In the genomic region with DNA sequence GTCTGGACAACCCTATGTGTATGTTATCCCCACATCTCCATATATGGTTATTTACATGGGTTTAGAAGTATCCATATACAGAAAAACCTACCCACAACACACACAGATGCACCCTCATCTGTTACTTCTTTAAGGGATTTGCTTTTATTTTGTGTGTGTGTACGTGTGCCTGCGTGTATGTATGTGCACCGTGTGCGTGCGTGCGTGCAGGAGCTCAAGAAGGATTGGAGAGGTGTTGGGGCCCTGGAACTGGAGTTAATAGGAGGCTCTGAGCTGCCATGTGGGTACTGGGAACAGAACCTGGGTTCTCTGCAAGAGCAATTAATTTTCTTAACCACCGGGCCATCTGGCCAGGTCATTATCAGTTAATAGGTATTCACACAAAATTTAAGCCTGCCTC, we compare ENCODE assay signal across 8 mouse cellular contexts. TPM values are rescaled to one million over a fixed set of nuclear protein-coding genes. Genes with fewer than 3 reads are reported as not detected.
DNase-seq lines count a peak whose midpoint lies in the region; ATAC-seq and TF ChIP-seq lines count a peak whose summit lies in the region.

No protein-coding gene starts in this region.

- WGBS in heart, embryonic 10.5 days: 73% methylated on average over 7 of the region's 7 CpGs
- 81% methylated on average over 7 of the region's 7 CpGs for WGBS in forebrain, embryonic 12.5 days
- 61% methylated on average over 7 of the region's 7 CpGs for WGBS in liver, embryonic 13.5 days (ENCODE audit: insufficient replicate concordance)

- peaks cover 18% of the 10 kb centered on the region for H3K4me1 ChIP-seq in heart, embryonic 10.5 days
- peaks cover 16% of the 10 kb centered on the region for H3K4me1 ChIP-seq in forebrain, embryonic 12.5 days
- H3K4me1 ChIP-seq in liver, embryonic 13.5 days (replicated peaks): peaks cover 46% of the 10 kb centered on the region

- peaks cover 33% of the 10 kb centered on the region for H3K36me3 ChIP-seq in heart, embryonic 10.5 days
- H3K36me3 ChIP-seq in C2C12 (ENCODE audit: control insufficient read depth, insufficient read depth): peaks cover 9% of the 10 kb centered on the region
- H3K36me3 ChIP-seq in forebrain, embryonic 12.5 days (replicated peaks): peaks cover 23% of the 10 kb centered on the region
- peaks cover 26% of the 10 kb centered on the region for H3K36me3 ChIP-seq in liver, embryonic 13.5 days

- H3K27me3 ChIP-seq in heart, embryonic 10.5 days (ENCODE audit: insufficient read depth, poor library complexity, severe bottlenecking): no peaks in the 10 kb centered on the region
- H3K27me3 ChIP-seq in C2C12 (ENCODE audit: control insufficient read depth, insufficient read depth, insufficient read length): no peaks in the 10 kb centered on the region
- no peaks in the 10 kb centered on the region for H3K27me3 ChIP-seq in forebrain, embryonic 12.5 days
- no peaks in the 10 kb centered on the region for H3K27me3 ChIP-seq in liver, embryonic 13.5 days

- H3K79me3 ChIP-seq in C2C12 (ENCODE audit: low read depth): peaks cover 13% of the 10 kb centered on the region

- no peak for DNase-seq in heart, embryonic 10.5 days (ENCODE audit: low spot score)
- DNase-seq in heart, adult 18-20 months: no peak
- DNase-seq in liver, embryonic 13.5 days: no peak
- DNase-seq in ovary, postnatal 36 days (ENCODE audit: low spot score): no peak
- DNase-seq in ovary, postnatal 14 days (ENCODE audit: low spot score): no peak
- no peak for DNase-seq in thymus, postnatal 36 days

- H3K79me2 ChIP-seq in C2C12 (ENCODE audit: control insufficient read depth, insufficient read depth): peaks cover 63% of the 10 kb centered on the region

- H3K4me3 ChIP-seq in heart, embryonic 10.5 days: peak overlapping the region; percentile 79
- H3K4me3 ChIP-seq in C2C12 (ENCODE audit: insufficient read depth, poor library complexity, severe bottlenecking): peak overlapping the region; percentile 70
- H3K4me3 ChIP-seq in forebrain, embryonic 12.5 days (replicated peaks): peak overlapping the region; percentile 68
- peak overlapping the region; percentile 74 for H3K4me3 ChIP-seq in liver, embryonic 13.5 days (replicated peaks)

- H3K4me2 ChIP-seq in forebrain, embryonic 12.5 days: peak overlapping the region; percentile 76
- peak overlapping the region; percentile 81 for H3K4me2 ChIP-seq in liver, embryonic 13.5 days

- peak overlapping the region; percentile 91 for H3K27ac ChIP-seq in heart, embryonic 10.5 days
- H3K27ac ChIP-seq in forebrain, embryonic 12.5 days: no peak overlapping the region
- peak overlapping the region; percentile 58 for H3K27ac ChIP-seq in liver, embryonic 13.5 days

- H3K9ac ChIP-seq in forebrain, embryonic 12.5 days: peak overlapping the region; percentile 82
- peak overlapping the region; percentile 86 for H3K9ac ChIP-seq in liver, embryonic 13.5 days

- peak overlapping the region; percentile 9 for H3ac ChIP-seq in C2C12 (ENCODE audit: control insufficient read depth, insufficient read length, low read depth)

- no peak for ATAC-seq in forebrain, embryonic 12.5 days (ENCODE audit: low FRiP score)
- no peak for ATAC-seq in liver, embryonic 13.5 days (ENCODE audit: low read depth)

- no peaks in the 10 kb centered on the region for H3K9me3 ChIP-seq in heart, embryonic 10.5 days
- no peaks in the 10 kb centered on the region for H3K9me3 ChIP-seq in forebrain, embryonic 12.5 days
- no peaks in the 10 kb centered on the region for H3K9me3 ChIP-seq in liver, embryonic 13.5 days (replicated peaks)

- TF ChIP-seq CTCF in C2C12 (IDR thresholded peaks at IDR 0.05; ENCODE audit: control insufficient read depth, insufficient read depth, insufficient read length): no peak

TF ChIP-seq in C2C12, 6 proteins besides CTCF, POLR2A, EP300 and RAD21:
- TF ChIP-seq MAX (IDR thresholded peaks at IDR 0.05) (no peak), MYOG (IDR thresholded peaks at IDR 0.05; ENCODE audit: control insufficient read depth, extremely low read depth, insufficient read length) (no peak), FOSL1 (IDR thresholded peaks at IDR 0.05; ENCODE audit: insufficient read depth, low read length, poor library complexity, severe bottlenecking) (no peak), USF1 (IDR thresholded peaks at IDR 0.05; ENCODE audit: low read depth) (no peak), MYOD1 (IDR thresholded peaks at IDR 0.05; ENCODE audit: control insufficient read depth, insufficient read length, low read depth) (no peak), CEBPB (IDR thresholded peaks at IDR 0.05; ENCODE audit: low read depth) (no peak)

RNA-seq across cellular contexts. Expression of a gene that starts 0.7 kb away (rescaled TPM):
- polyA plus RNA-seq in heart, embryonic 10.5 days (2016; fragmentation: Nextera tagmentation; extraction: Ambion mirVana): 380 and 402 TPM in 2 replicates
- total RNA-seq in heart, adult 18-20 months (2021): 100 to 1,000 TPM; 323 to 346 TPM
- polyA plus RNA-seq in C2C12 (2012; fragmentation: generic; extraction: Trizol): 441 TPM
- 328 and 348 TPM in 2 replicates for polyA plus RNA-seq in forebrain, embryonic 12.5 days (2016; fragmentation: Nextera tagmentation; extraction: Ambion mirVana)
- polyA plus RNA-seq in liver, embryonic 13.5 days (2015; fragmentation: Nextera tagmentation; extraction: Ambion mirVana): 256 and 257 TPM in 2 replicates

RNA-seq across cellular contexts. Expression of a gene that starts 10.0 kb away (rescaled TPM):
- 6.0 and 10.7 TPM in 2 replicates for polyA plus RNA-seq in heart, embryonic 10.5 days (2016; fragmentation: Nextera tagmentation; extraction: Ambion mirVana)
- total RNA-seq in heart, adult 18-20 months (2021): 1 to 10 TPM; 5.9 TPM
- polyA plus RNA-seq in C2C12 (2012; fragmentation: generic; extraction: Trizol): 4.4 TPM
- polyA plus RNA-seq in forebrain, embryonic 12.5 days (2016; fragmentation: Nextera tagmentation; extraction: Ambion mirVana): 4.1 and 4.9 TPM in 2 replicates
- 0.88 and 1.4 TPM in 2 replicates for polyA plus RNA-seq in liver, embryonic 13.5 days (2015; fragmentation: Nextera tagmentation; extraction: Ambion mirVana)

RNA-seq across cellular contexts. Expression of a gene that starts 16.4 kb away (rescaled TPM):
- 40.4 and 55.1 TPM in 2 replicates for polyA plus RNA-seq in heart, embryonic 10.5 days (2016; fragmentation: Nextera tagmentation; extraction: Ambion mirVana)
- 10 to 100 TPM; 20.5 to 22.9 TPM for total RNA-seq in heart, adult 18-20 months (2021)
- 26.7 TPM for polyA plus RNA-seq in C2C12 (2012; fragmentation: generic; extraction: Trizol)
- polyA plus RNA-seq in forebrain, embryonic 12.5 days (2016; fragmentation: Nextera tagmentation; extraction: Ambion mirVana): 59.1 and 69.5 TPM in 2 replicates
- polyA plus RNA-seq in liver, embryonic 13.5 days (2015; fragmentation: Nextera tagmentation; extraction: Ambion mirVana): 30.7 and 36.6 TPM in 2 replicates

RNA-seq across cellular contexts. Expression of a gene that starts 19.8 kb away (rescaled TPM):
- polyA plus RNA-seq in heart, embryonic 10.5 days (2016; fragmentation: Nextera tagmentation; extraction: Ambion mirVana): 18.5 and 26.4 TPM in 2 replicates
- total RNA-seq in heart, adult 18-20 months (2021): 1 to 10 TPM; 7.6 to 9.6 TPM
- polyA plus RNA-seq in C2C12 (2012; fragmentation: generic; extraction: Trizol): 8.7 TPM
- polyA plus RNA-seq in forebrain, embryonic 12.5 days (2016; fragmentation: Nextera tagmentation; extraction: Ambion mirVana): 8.4 and 10.1 TPM in 2 replicates
- 6.6 and 8.6 TPM in 2 replicates for polyA plus RNA-seq in liver, embryonic 13.5 days (2015; fragmentation: Nextera tagmentation; extraction: Ambion mirVana)

RNA-seq across cellular contexts. Expression of a gene that starts 21.7 kb away (rescaled TPM):
- 30.4 and 39.4 TPM in 2 replicates for polyA plus RNA-seq in heart, embryonic 10.5 days (2016; fragmentation: Nextera tagmentation; extraction: Ambion mirVana)
- 100 to 1,000 TPM; 109 to 125 TPM for total RNA-seq in heart, adult 18-20 months (2021)
- 79.0 TPM for polyA plus RNA-seq in C2C12 (2012; fragmentation: generic; extraction: Trizol)
- 32.2 and 37.5 TPM in 2 replicates for polyA plus RNA-seq in forebrain, embryonic 12.5 days (2016; fragmentation: Nextera tagmentation; extraction: Ambion mirVana)
- polyA plus RNA-seq in liver, embryonic 13.5 days (2015; fragmentation: Nextera tagmentation; extraction: Ambion mirVana): 17.1 and 18.5 TPM in 2 replicates
